Mouse (Mus musculus) myocyte (in vitro differentiated cells): ENCODE measurements around the gene Ank. TPM values are rescaled to one million over a fixed set of nuclear protein-coding genes. Genes with fewer than 3 reads are reported as not detected.

Source experiments
- H3K27me3 ChIP-seq: one replicate; pipeline ENCODE4 v1.6.1; 2011; ENCODE audit not compliant: control insufficient read depth, insufficient read depth, insufficient read length
- H3K36me3 ChIP-seq: one replicate; pipeline ENCODE4 v1.6.1; 2011; ENCODE audit not compliant: control insufficient read depth, insufficient read depth
- H3K4me2 ChIP-seq: one replicate; pipeline ENCODE4 v1.6.1; 2011; ENCODE audit warnings: low read depth, control low read depth
- H3K4me3 ChIP-seq: one replicate; pipeline ENCODE4 v1.5.1; 2011; ENCODE audit warnings: mild to moderate bottlenecking, control low read depth, moderate library complexity
- H3K79me2 ChIP-seq: one replicate; pipeline ENCODE4 v1.6.1; 2011; ENCODE audit not compliant: control insufficient read depth, insufficient read depth
- H3ac ChIP-seq: one replicate; pipeline ENCODE4 v1.6.1; 2011; ENCODE audit not compliant: control insufficient read depth, insufficient read length
- CEBPB ChIP-seq: IDR thresholded peaks from 2 replicates; pipeline ENCODE4 v1.6.1; 2011; ENCODE audit warnings: mild to moderate bottlenecking, moderate library complexity; ENCODE audit not compliant: poor library complexity, insufficient read depth, severe bottlenecking
- E2F4 ChIP-seq: IDR thresholded peaks from one replicate; pipeline ENCODE4 v1.6.1; 2011; ENCODE audit warnings: mild to moderate bottlenecking, control low read depth, moderate library complexity; ENCODE audit not compliant: insufficient read depth
- MAX ChIP-seq: IDR thresholded peaks from one replicate; pipeline ENCODE4 v1.6.1; 2011; ENCODE audit warnings: low read depth, mild to moderate bottlenecking, control low read depth
- MYOD1 ChIP-seq, 3 experiments: IDR thresholded peaks; one replicate each; pipeline ENCODE4 v1.6.1; 2011; ENCODE audit warnings: control low read depth in 2 of 3, low read depth in 2 of 3, mild to moderate bottlenecking in 2 of 3, moderate library complexity in 1 of 3; ENCODE audit not compliant: insufficient read length in 2 of 3, control insufficient read depth in 1 of 3
- MYOG ChIP-seq, 3 experiments: IDR thresholded peaks; one replicate each; pipeline ENCODE4 v1.6.1; 2011; ENCODE audit warnings: control low read depth in 2 of 3, low read depth in 2 of 3, mild to moderate bottlenecking in 2 of 3; ENCODE audit not compliant: insufficient read length in 2 of 3, control insufficient read depth in 1 of 3, insufficient read depth in 1 of 3
- POLR2A ChIP-seq: IDR thresholded peaks from one replicate; pipeline ENCODE4 v1.6.1; 2011; ENCODE audit warnings: low read depth, mild to moderate bottlenecking, control low read depth, moderate library complexity; ENCODE audit not compliant: insufficient read length
- POLR2AphosphoS2 ChIP-seq: IDR thresholded peaks from one replicate; pipeline ENCODE4 v1.6.1; 2011; ENCODE audit warnings: low read depth, control low read depth; ENCODE audit not compliant: insufficient read length
- REST ChIP-seq: IDR thresholded peaks from one replicate; pipeline ENCODE4 v1.6.1; 2011; ENCODE audit warnings: mild to moderate bottlenecking, control low read depth, moderate library complexity; ENCODE audit not compliant: insufficient read depth, insufficient read length
- SRF ChIP-seq: IDR thresholded peaks from one replicate; pipeline ENCODE4 v1.6.1; 2011; ENCODE audit warnings: low read depth; ENCODE audit not compliant: control insufficient read depth, insufficient read length
- TCF12 ChIP-seq: IDR thresholded peaks from one replicate; pipeline ENCODE4 v1.6.1; 2011; ENCODE audit warnings: mild to moderate bottlenecking, control low read depth; ENCODE audit not compliant: poor library complexity, insufficient read depth, severe bottlenecking
- TCF3 ChIP-seq: IDR thresholded peaks from one replicate; pipeline ENCODE4 v1.6.1; 2011; ENCODE audit warnings: low read depth, control low read depth; ENCODE audit not compliant: insufficient read length
- USF1 ChIP-seq: IDR thresholded peaks from one replicate; pipeline ENCODE4 v1.6.1; 2011; ENCODE audit warnings: low read depth, mild to moderate bottlenecking, control low read depth, moderate library complexity
- polyA plus RNA-seq: library from polyadenylated mRNA; unstranded; fragments of >200 nt; fragmentation: generic; extraction: Trizol; gene quantifications from one replicate; pipeline ENCODE4 v1.2.1, GENCODE M21; 2012; ENCODE audit warnings: missing spikeins

The Ank gene
- polyA plus RNA-seq, 1 experiment, result 103 TPM

GRCm38 (mm10) chr15:27551117-27552114 is 84.9 kb downstream of the Ank start:
- Histone ChIP-seq H3ac (no peak overlapping the region), H3K27me3 (no peaks in the 10 kb centered on the region), H3K4me3 (no peak overlapping the region), H3K79me2 (peaks cover 49% of the 10 kb centered on the region), H3K36me3 (peaks cover 26% of the 10 kb centered on the region), H3K4me2 (no peak overlapping the region)
- TF ChIP-seq TCF12 (no peak), MYOG (IDR thresholded peaks at IDR 0.05; ENCODE audit: control insufficient read depth in 1 of 3, insufficient read depth in 1 of 3, insufficient read length in 2 of 3, low read depth in 2 of 3) (peak in 1 of 3 experiments; percentile 59), SRF (no peak), MYOD1 (IDR thresholded peaks at IDR 0.05; ENCODE audit: control insufficient read depth in 1 of 3, insufficient read length in 2 of 3, low read depth in 2 of 3) (peak in 2 of 3 experiments; percentile 73 to 76)

GRCm38 (mm10) chr15:27552129-27552700 is 85.7 kb downstream of the Ank start:
- Histone ChIP-seq H3ac (no peak overlapping the region), H3K4me2 (peak overlapping the region; percentile 13), H3K4me3 (no peak overlapping the region), H3K27me3 (no peaks in the 10 kb centered on the region), H3K79me2 (peaks cover 41% of the 10 kb centered on the region), H3K36me3 (peaks cover 33% of the 10 kb centered on the region)
- TF ChIP-seq TCF3, result peak; percentile 96
- TF ChIP-seq POLR2AphosphoS2, result no peak
- TF ChIP-seq MYOD1 (IDR thresholded peaks at IDR 0.05; ENCODE audit: control insufficient read depth in 1 of 3, insufficient read length in 2 of 3, low read depth in 2 of 3), result peak; percentile 89 to 100 (median 100)
- TF ChIP-seq CEBPB, result no peak
- peak; percentile 95 for TF ChIP-seq TCF12
- peak; percentile 97 to 100 (median 99) for TF ChIP-seq MYOG (IDR thresholded peaks at IDR 0.05; ENCODE audit: control insufficient read depth in 1 of 3, insufficient read depth in 1 of 3, insufficient read length in 2 of 3, low read depth in 2 of 3)
- TF ChIP-seq POLR2A, result no peak
- no peak for TF ChIP-seq REST
- no peak for TF ChIP-seq MAX

GRCm38 (mm10) chr15:27553554-27553953 is 87.1 kb downstream of the Ank start:
- no peak overlapping the region for H3K4me3 ChIP-seq
- H3K36me3 ChIP-seq, result peaks cover 38% of the 10 kb centered on the region
- TF ChIP-seq E2F4 (no peak), MAX (no peak), POLR2A (no peak), MYOG (IDR thresholded peaks at IDR 0.05; ENCODE audit: control insufficient read depth in 1 of 3, insufficient read depth in 1 of 3, insufficient read length in 2 of 3, low read depth in 2 of 3) (no peak)
- H3K27me3 ChIP-seq, result no peaks in the 10 kb centered on the region
- H3K79me2 ChIP-seq, result peaks cover 28% of the 10 kb centered on the region
- no peak overlapping the region for H3ac ChIP-seq
- H3K4me2 ChIP-seq, result no peak overlapping the region

- Histone ChIP-seq H3K36me3 (peaks cover 58% of the 10 kb centered on the region), H3K79me2 (peaks cover 3% of the 10 kb centered on the region), H3K4me2 (no peak overlapping the region), H3K27me3 (no peaks in the 10 kb centered on the region), H3K4me3 (no peak overlapping the region), H3ac (no peak overlapping the region)
- no peak for TF ChIP-seq TCF12
- TF ChIP-seq TCF3, result no peak
- TF ChIP-seq CEBPB, result no peak
- no peak for TF ChIP-seq SRF
- TF ChIP-seq E2F4, result no peak
- TF ChIP-seq MYOG (IDR thresholded peaks at IDR 0.05; ENCODE audit: control insufficient read depth in 1 of 3, insufficient read depth in 1 of 3, insufficient read length in 2 of 3, low read depth in 2 of 3), result no peak
- no peak for TF ChIP-seq USF1
- no peak for TF ChIP-seq POLR2AphosphoS2
- no peak for TF ChIP-seq POLR2A
Measured at GRCm38 (mm10) chr15:27558456-27559147, 92.1 kb downstream of the Ank start.

- Histone ChIP-seq H3K36me3 (peaks cover 58% of the 10 kb centered on the region), H3K27me3 (no peaks in the 10 kb centered on the region), H3K79me2 (no peaks in the 10 kb centered on the region), H3K4me2 (no peak overlapping the region), H3K4me3 (no peak overlapping the region), H3ac (no peak overlapping the region)
- TF ChIP-seq MYOG (IDR thresholded peaks at IDR 0.05; ENCODE audit: control insufficient read depth in 1 of 3, insufficient read depth in 1 of 3, insufficient read length in 2 of 3, low read depth in 2 of 3), result no peak
- no peak for TF ChIP-seq TCF3
- no peak for TF ChIP-seq POLR2A
- no peak for TF ChIP-seq POLR2AphosphoS2
- TF ChIP-seq REST, result no peak
- no peak for TF ChIP-seq TCF12
- no peak for TF ChIP-seq MYOD1 (IDR thresholded peaks at IDR 0.05; ENCODE audit: control insufficient read depth in 1 of 3, insufficient read length in 2 of 3, low read depth in 2 of 3)
- no peak for TF ChIP-seq MAX
- no peak for TF ChIP-seq E2F4
- TF ChIP-seq SRF, result no peak
- no peak for TF ChIP-seq CEBPB
- no peak for TF ChIP-seq USF1
Measured at GRCm38 (mm10) chr15:27560315-27560714, 93.8 kb downstream of the Ank start.
